Mouse (Mus musculus) MEL (cell line): ENCODE measurements around the gene Sept6.
A peak's percentile ranks its signal among the peaks of the same experiment; 100 is the strongest.

ENCODE experiments used
- BHLHE40 ChIP-seq: IDR thresholded peaks from 2 replicates; pipeline ENCODE4 v1.6.1; 2012; ENCODE audit warnings: low read depth, mild to moderate bottlenecking, inconsistent platforms, low read length, improper control_type of control experiment, borderline replicate concordance
- CTCF ChIP-seq, 3 experiments: IDR thresholded peaks in 2 of 3; conservative IDR thresholded peaks in 1 of 3; 2 replicates each; pipeline ENCODE4 v1.5.1; 2011 to 2012; ENCODE audit warnings: low read length in 3 of 3, low read depth in 2 of 3, mild to moderate bottlenecking in 2 of 3, improper control_type of control experiment in 1 of 3, inconsistent platforms in 1 of 3, mixed read lengths in 1 of 3, moderate library complexity in 1 of 3; ENCODE audit not compliant: control insufficient read depth in 1 of 3, insufficient read depth in 1 of 3, poor library complexity in 1 of 3, severe bottlenecking in 1 of 3
- E2F4 ChIP-seq: IDR thresholded peaks from 2 replicates; pipeline ENCODE4 v1.6.1; 2011; ENCODE audit warnings: low read depth, low read length, improper control_type of control experiment, borderline replicate concordance
- ETS1 ChIP-seq: IDR thresholded peaks from 2 replicates; pipeline ENCODE4 v1.6.1; 2012; ENCODE audit warnings: low read depth, mild to moderate bottlenecking, inconsistent platforms, low read length, improper control_type of control experiment, moderate library complexity
- MAX ChIP-seq: IDR thresholded peaks from 2 replicates; pipeline ENCODE4 v1.6.1; 2011; ENCODE audit warnings: low read length, improper control_type of control experiment
- MEF2A ChIP-seq: IDR thresholded peaks from 2 replicates; pipeline ENCODE4 v1.6.1; 2014; ENCODE audit warnings: low read depth, mild to moderate bottlenecking, inconsistent platforms, low read length, improper control_type of control experiment; ENCODE audit not compliant: poor library complexity, insufficient replicate concordance, severe bottlenecking; ENCODE audit errors: extremely low read depth
- POLR2A ChIP-seq, 2 experiments: IDR thresholded peaks; 2 replicates each; pipeline ENCODE4 v1.6.1; 2011 to 2012; ENCODE audit warnings: low read length in 2 of 2, mild to moderate bottlenecking in 2 of 2, control low read depth in 1 of 2, improper control_type of control experiment in 1 of 2, low read depth in 1 of 2, moderate library complexity in 1 of 2; ENCODE audit not compliant: control insufficient read depth in 1 of 2, insufficient read depth in 1 of 2, poor library complexity in 1 of 2
- TAL1 ChIP-seq: IDR thresholded peaks from 2 replicates; pipeline ENCODE4 v1.6.1; 2012; ENCODE audit warnings: mild to moderate bottlenecking, inconsistent platforms, low read length, moderate library complexity, mixed read lengths
- TBP ChIP-seq: IDR thresholded peaks from 2 replicates; pipeline ENCODE4 v1.8.0; 2011; ENCODE audit warnings: low read depth, low read length, improper control_type of control experiment
- ZMIZ1 ChIP-seq: IDR thresholded peaks from 2 replicates; pipeline ENCODE4 v1.6.1; 2012; ENCODE audit warnings: low read depth, mild to moderate bottlenecking, inconsistent platforms, low read length, improper control_type of control experiment, moderate library complexity

- TF ChIP-seq BHLHE40: no peak
- TF ChIP-seq ETS1: no peak
- peak in 2 of 3 experiments; percentile 28 to 40; a peak in 5 of 6 replicates for TF ChIP-seq CTCF (IDR thresholded peaks at IDR 0.05 in 2 of 3, conservative IDR thresholded peaks at IDR 0.05 in 1 of 3; ENCODE audit: control insufficient read depth in 1 of 3, insufficient read depth in 1 of 3, low read depth in 2 of 3, low read length in 3 of 3, poor library complexity in 1 of 3, severe bottlenecking in 1 of 3)
- TF ChIP-seq TBP: no peak
- no peak for TF ChIP-seq POLR2A (IDR thresholded peaks at IDR 0.05; ENCODE audit: control insufficient read depth in 1 of 2, insufficient read depth in 1 of 2, low read depth in 1 of 2, low read length in 2 of 2, poor library complexity in 1 of 2)
- no peak for TF ChIP-seq MAX
- no peak for TF ChIP-seq ZMIZ1
- no peak for TF ChIP-seq E2F4
- TF ChIP-seq MEF2A: no peak
- TF ChIP-seq TAL1: no peak
Observed at GRCm38 (mm10) chrX:36884719-36885118, 106.9 kb downstream of the Sept6 start.
